Mouse (Mus musculus) embryonic fibroblast, embryonic 13.5 days (primary cell): ENCODE measurements around the gene Ddx21. TPM values are rescaled to one million over a fixed set of nuclear protein-coding genes. Genes with fewer than 3 reads are reported as not detected.
"Not testable (repeated sequence)": the region's sequence is repeated elsewhere in the genome, so short reads cannot be mapped to it uniquely, and the experiment has no call there.

Experiments
- H3K27ac ChIP-seq: 2 replicates; pipeline ENCODE4 v1.5.1; 2012; ENCODE audit warnings: low read length, control low read depth, inconsistent platforms; ENCODE audit not compliant: insufficient read depth
- H3K4me1 ChIP-seq: 2 replicates; pipeline ENCODE4 v1.6.1; 2011; ENCODE audit warnings: low read length; ENCODE audit not compliant: control insufficient read depth, insufficient read depth
- H3K4me3 ChIP-seq: 2 replicates; pipeline ENCODE4 v1.5.1; 2011; ENCODE audit warnings: mild to moderate bottlenecking, control low read depth, low read length; ENCODE audit not compliant: insufficient read depth
- CTCF ChIP-seq: IDR thresholded peaks from 2 replicates; pipeline ENCODE4 v1.5.1; 2011; ENCODE audit warnings: mild to moderate bottlenecking, control low read depth, low read length, moderate library complexity, borderline replicate concordance; ENCODE audit not compliant: insufficient read depth
- POLR2A ChIP-seq: IDR thresholded peaks from 2 replicates; pipeline ENCODE4 v1.6.1; 2011; ENCODE audit warnings: low read depth, mild to moderate bottlenecking, control low read depth, low read length, moderate library complexity
- polyA plus RNA-seq: library from polyadenylated mRNA; stranded (reverse); fragments of >200 nt; gene quantifications from 2 replicates; pipeline ENCODE4 v1.2.4, GENCODE M21; 2011; ENCODE audit warnings: low read depth; ENCODE audit not compliant: missing spikeins, insufficient read length

Ddx21 gene
- polyA plus RNA-seq, result 68.2 and 82.4 TPM in 2 replicates

- TF ChIP-seq POLR2A, result peak; percentile 98
- no peak for TF ChIP-seq CTCF
- peak within 1 kb of the TSS; percentile 67; the same call in 1 of the 2 replicates for H3K27ac ChIP-seq
- peaks cover 3% of the 10 kb centered on the region for H3K4me1 ChIP-seq
- H3K4me3 ChIP-seq, result peak within 1 kb of the TSS; percentile 92
Measured at GRCm38 (mm10) chr10:62602177-62603040, at the start of gene Ddx21. TSS of gene Ddx21 (minus strand) at chr10:62602281.

- Histone ChIP-seq H3K4me3 (peak within 1 kb of the TSS; percentile 88), H3K4me1 (peaks cover 5% of the 10 kb centered on the region; the same call in 1 of the 2 replicates), H3K27ac (peak within 1 kb of the TSS; percentile 93)
- no peak for TF ChIP-seq CTCF
- TF ChIP-seq POLR2A, result peak; percentile 89
Measured at GRCm38 (mm10) chr10:62650881-62651810, 49.1 kb upstream of the Ddx21 start, which contains the start of gene Ddx50. TSS of gene Ddx50 (minus strand) at chr10:62651218.

GRCm38 (mm10) chr10:62650358-62650782, 48.3 kb upstream of the Ddx21 start:
- peak overlapping the region; percentile 88 for H3K4me3 ChIP-seq
- TF ChIP-seq CTCF, result no peak
- peak; percentile 42; the same call in 1 of the 2 replicates for TF ChIP-seq POLR2A
- H3K27ac ChIP-seq, result peak overlapping the region; percentile 93
- peaks cover 5% of the 10 kb centered on the region; the same call in 1 of the 2 replicates for H3K4me1 ChIP-seq

GRCm38 (mm10) chr10:62604161-62604560, 2.1 kb upstream of the Ddx21 start:
- Histone ChIP-seq H3K27ac (no peak overlapping the region), H3K4me3 (no peak overlapping the region), H3K4me1 (no peaks in the 10 kb centered on the region; the same call in 1 of the 2 replicates)
- TF ChIP-seq CTCF, result no peak
- TF ChIP-seq POLR2A, result no peak

GRCm38 (mm10) chr10:62603233-62604030, 1.4 kb upstream of the Ddx21 start:
- Histone ChIP-seq H3K4me3 (no peak overlapping the region), H3K4me1 (no peaks in the 10 kb centered on the region; the same call in 1 of the 2 replicates), H3K27ac (no peak overlapping the region)
- TF ChIP-seq POLR2A (no peak), CTCF (no peak)

GRCm38 (mm10) chr10:62601833-62602176, 276 bp downstream of the Ddx21 start:
- TF ChIP-seq CTCF, result no peak
- no peak for TF ChIP-seq POLR2A
- H3K27ac ChIP-seq, result peak overlapping the region; percentile 67; the same call in 1 of the 2 replicates
- peak overlapping the region; percentile 92 for H3K4me3 ChIP-seq
- H3K4me1 ChIP-seq, result peaks cover 3% of the 10 kb centered on the region

GRCm38 (mm10) chr10:62601053-62601791, 859 bp downstream of the Ddx21 start:
- peaks cover 3% of the 10 kb centered on the region for H3K4me1 ChIP-seq
- H3K27ac ChIP-seq, result no peak overlapping the region
- TF ChIP-seq POLR2A, result 0 out of 2 replicates have a peak, but pooled peaks have one; percentile 10
- no peak for TF ChIP-seq CTCF
- H3K4me3 ChIP-seq, result peak overlapping the region; percentile 92

GRCm38 (mm10) chr10:62600056-62600455, 2.0 kb downstream of the Ddx21 start:
- peak overlapping the region; percentile 39; the same call in 1 of the 2 replicates for H3K4me3 ChIP-seq

GRCm38 (mm10) chr10:62599311-62599710, 2.8 kb downstream of the Ddx21 start:
- H3K4me3 ChIP-seq, H3K4me1 ChIP-seq, H3K27ac ChIP-seq: not testable (repeated sequence)

More at GRCm38 (mm10) chr10:62600056-62600455, 2.0 kb downstream of the Ddx21 start:
- peaks cover 3% of the 10 kb centered on the region for H3K4me1 ChIP-seq
- H3K27ac ChIP-seq, result no peak overlapping the region
- TF ChIP-seq CTCF (no peak), POLR2A (no peak)
